Mouse (Mus musculus): ENCODE measurements around the gene Crygn. TPM values are rescaled to one million over a fixed set of nuclear protein-coding genes. Genes with fewer than 3 reads are reported as not detected.
A peak's percentile ranks its signal among the peaks of the same experiment; 100 is the strongest.

Gene Crygn
- polyA plus RNA-seq (2016; fragmentation: Nextera tagmentation; extraction: Ambion mirVana): 2.7 and 4.1 TPM in 2 replicates

GRCm38 (mm10) chr5:24757816-24758215, at the start of gene Crygn:
Crygn (minus strand) TSS chr5:24758008.
- no peaks in the 10 kb centered on the region for H3K9me3 ChIP-seq
- 28% methylated on average over 18 of the region's 18 CpGs for WGBS
- no peak within 1 kb of the TSS for H3K4me3 ChIP-seq
- no peaks in the 10 kb centered on the region for H3K36me3 ChIP-seq
- peak within 1 kb of the TSS; percentile 59 for H3K27ac ChIP-seq
- peaks cover 52% of the 10 kb centered on the region for H3K4me1 ChIP-seq
- DNase-seq (ENCODE audit: low spot score): no peak
- H3K27me3 ChIP-seq (ENCODE audit: insufficient read depth, poor library complexity, severe bottlenecking): no peaks in the 10 kb centered on the region

- peak; percentile 68 for DNase-seq (ENCODE audit: low spot score)
- Histone ChIP-seq H3K27me3 (ENCODE audit: insufficient read depth, poor library complexity, severe bottlenecking) (no peaks in the 10 kb centered on the region), H3K27ac (no peak overlapping the region), H3K4me1 (peaks cover 16% of the 10 kb centered on the region), H3K9me3 (no peaks in the 10 kb centered on the region), H3K4me3 (no peak overlapping the region), H3K36me3 (peaks cover 73% of the 10 kb centered on the region)
- WGBS: 81% methylated on average over 6 of the region's 6 CpGs
Observed at GRCm38 (mm10) chr5:24805222-24805621, 47.4 kb upstream of the Crygn start.

GRCm38 (mm10) chr5:24804661-24805060, 46.9 kb upstream of the Crygn start:
- H3K36me3 ChIP-seq: peaks cover 71% of the 10 kb centered on the region
- peaks cover 16% of the 10 kb centered on the region for H3K4me1 ChIP-seq
- H3K9me3 ChIP-seq: no peaks in the 10 kb centered on the region
- DNase-seq (ENCODE audit: low spot score): peak; percentile 64
- H3K27me3 ChIP-seq (ENCODE audit: insufficient read depth, poor library complexity, severe bottlenecking): no peaks in the 10 kb centered on the region
- 88% methylated on average over 8 of the region's 8 CpGs for WGBS
- no peak overlapping the region for H3K4me3 ChIP-seq
- H3K27ac ChIP-seq: no peak overlapping the region

GRCm38 (mm10) chr5:24801841-24802624, 44.2 kb upstream of the Crygn start:
- 62% methylated on average over 6 of the region's 6 CpGs for WGBS
- Histone ChIP-seq H3K9me3 (no peaks in the 10 kb centered on the region), H3K36me3 (peaks cover 47% of the 10 kb centered on the region), H3K27me3 (ENCODE audit: insufficient read depth, poor library complexity, severe bottlenecking) (no peaks in the 10 kb centered on the region), H3K27ac (no peak overlapping the region; the same call in 1 of the 2 replicates), H3K4me3 (no peak overlapping the region), H3K4me1 (peaks cover 20% of the 10 kb centered on the region)
- DNase-seq (ENCODE audit: low spot score): no peak

- Histone ChIP-seq H3K9me3 (no peaks in the 10 kb centered on the region), H3K4me1 (peaks cover 20% of the 10 kb centered on the region), H3K36me3 (peaks cover 31% of the 10 kb centered on the region), H3K27ac (no peak overlapping the region), H3K4me3 (no peak overlapping the region), H3K27me3 (ENCODE audit: insufficient read depth, poor library complexity, severe bottlenecking) (no peaks in the 10 kb centered on the region)
- DNase-seq (ENCODE audit: low spot score): no peak
Observed at GRCm38 (mm10) chr5:24800416-24800815, 42.6 kb upstream of the Crygn start.

- Histone ChIP-seq H3K27me3 (ENCODE audit: insufficient read depth, poor library complexity, severe bottlenecking) (no peaks in the 10 kb centered on the region), H3K36me3 (peaks cover 16% of the 10 kb centered on the region), H3K9me3 (no peaks in the 10 kb centered on the region), H3K4me1 (peaks cover 20% of the 10 kb centered on the region), H3K4me3 (no peak overlapping the region), H3K27ac (no peak overlapping the region)
- no peak for DNase-seq (ENCODE audit: low spot score)
- WGBS: 68% methylated on average over 10 of the region's 10 CpGs
Observed at GRCm38 (mm10) chr5:24798639-24799038, 40.8 kb upstream of the Crygn start.

- Histone ChIP-seq H3K9me3 (no peaks in the 10 kb centered on the region), H3K27me3 (ENCODE audit: insufficient read depth, poor library complexity, severe bottlenecking) (no peaks in the 10 kb centered on the region), H3K4me1 (peaks cover 19% of the 10 kb centered on the region), H3K36me3 (peaks cover 10% of the 10 kb centered on the region), H3K4me3 (no peak overlapping the region), H3K27ac (no peak overlapping the region)
- 53% methylated on average over 7 of the region's 7 CpGs for WGBS
- no peak for DNase-seq (ENCODE audit: low spot score)
Observed at GRCm38 (mm10) chr5:24797858-24798257, 40.0 kb upstream of the Crygn start.

- H3K9me3 ChIP-seq: no peaks in the 10 kb centered on the region
- H3K36me3 ChIP-seq: no peaks in the 10 kb centered on the region
- no peak overlapping the region for H3K27ac ChIP-seq
- H3K4me3 ChIP-seq: no peak overlapping the region
- H3K4me1 ChIP-seq: no peaks in the 10 kb centered on the region
- no peak for DNase-seq (ENCODE audit: low spot score)
- 66% methylated on average over 7 of the region's 7 CpGs for WGBS
- no peaks in the 10 kb centered on the region for H3K27me3 ChIP-seq (ENCODE audit: insufficient read depth, poor library complexity, severe bottlenecking)
Observed at GRCm38 (mm10) chr5:24792961-24793360, 35.2 kb upstream of the Crygn start.

- peaks cover 5% of the 10 kb centered on the region for H3K9me3 ChIP-seq
- peaks cover 12% of the 10 kb centered on the region; the same call in 1 of the 2 replicates for H3K27me3 ChIP-seq (ENCODE audit: insufficient read depth, poor library complexity, severe bottlenecking)
- H3K27ac ChIP-seq: no peak overlapping the region
- H3K4me3 ChIP-seq: no peak overlapping the region
- no peaks in the 10 kb centered on the region for H3K36me3 ChIP-seq
- 77% methylated on average over 4 of the region's 4 CpGs for whole genome bisulfite sequencing
- peaks cover 27% of the 10 kb centered on the region for H3K4me1 ChIP-seq
- peak; percentile 20 for DNase-seq (ENCODE audit: low spot score)
Observed at GRCm38 (mm10) chr5:24782957-24783356, 25.1 kb upstream of the Crygn start.

GRCm38 (mm10) chr5:24781048-24781447, 23.2 kb upstream of the Crygn start:
- Histone ChIP-seq H3K27ac (peak overlapping the region; percentile 80), H3K36me3 (no peaks in the 10 kb centered on the region), H3K27me3 (ENCODE audit: insufficient read depth, poor library complexity, severe bottlenecking) (peaks cover 14% of the 10 kb centered on the region; the same call in 1 of the 2 replicates), H3K9me3 (peaks cover 5% of the 10 kb centered on the region), H3K4me3 (peak overlapping the region; percentile 15; the same call in 1 of the 2 replicates), H3K4me1 (peaks cover 34% of the 10 kb centered on the region)
- DNase-seq (ENCODE audit: low spot score): peak; percentile 89
- 14% methylated on average over 5 of the region's 5 CpGs for WGBS

- H3K4me3 ChIP-seq: no peak overlapping the region
- H3K4me1 ChIP-seq: peaks cover 34% of the 10 kb centered on the region
- WGBS: 47% methylated on average over 15 of the region's 15 CpGs
- H3K36me3 ChIP-seq: no peaks in the 10 kb centered on the region
- peaks cover 5% of the 10 kb centered on the region; the same call in 1 of the 2 replicates for H3K9me3 ChIP-seq
- H3K27me3 ChIP-seq (ENCODE audit: insufficient read depth, poor library complexity, severe bottlenecking): peaks cover 14% of the 10 kb centered on the region; the same call in 1 of the 2 replicates
- H3K27ac ChIP-seq: peak overlapping the region; percentile 80
- peak; percentile 76 for DNase-seq (ENCODE audit: low spot score)
Observed at GRCm38 (mm10) chr5:24779881-24780512, 22.2 kb upstream of the Crygn start.

GRCm38 (mm10) chr5:24779321-24779720, 21.5 kb upstream of the Crygn start:
- peaks cover 34% of the 10 kb centered on the region for H3K4me1 ChIP-seq
- peaks cover 14% of the 10 kb centered on the region; the same call in 1 of the 2 replicates for H3K27me3 ChIP-seq (ENCODE audit: insufficient read depth, poor library complexity, severe bottlenecking)
- no peaks in the 10 kb centered on the region for H3K36me3 ChIP-seq
- peak; percentile 55 for DNase-seq (ENCODE audit: low spot score)
- H3K4me3 ChIP-seq: no peak overlapping the region
- H3K27ac ChIP-seq: no peak overlapping the region
- no peaks in the 10 kb centered on the region for H3K9me3 ChIP-seq

GRCm38 (mm10) chr5:24778843-24779140, 21.0 kb upstream of the Crygn start:
- DNase-seq (ENCODE audit: low spot score): peak; percentile 75
- Histone ChIP-seq H3K27ac (peak overlapping the region; percentile 60), H3K4me3 (peak overlapping the region; percentile 29), H3K4me1 (peaks cover 34% of the 10 kb centered on the region), H3K36me3 (no peaks in the 10 kb centered on the region), H3K27me3 (ENCODE audit: insufficient read depth, poor library complexity, severe bottlenecking) (peaks cover 14% of the 10 kb centered on the region; the same call in 1 of the 2 replicates), H3K9me3 (no peaks in the 10 kb centered on the region)
- WGBS: 41% methylated on average over 13 of the region's 13 CpGs

Data from heart, embryonic 10.5 days (tissue).